Mouse (Mus musculus) embryonic facial prominence, embryonic 14.5 days (tissue): ENCODE measurements around the gene Socs4. TPM values are rescaled to one million over a fixed set of nuclear protein-coding genes. Genes with fewer than 3 reads are reported as not detected.

Experiments used
- ATAC-seq: fragments of 200-750 bp; cut with Nextera tagmentation; 2 replicates; pipeline ENCODE4 v1.8.0; 2017; ENCODE audit warnings: low read depth, moderate number of reproducible peaks, moderate TSS enrichment
- DNase-seq: peaks from one replicate; pipeline ENCODE4 v3.0.0-alpha.2; 2015; ENCODE audit warnings: low spot score
- H3K27ac ChIP-seq: fragments of 300-500 bp; sonication (generic); replicated peaks from 2 replicates; pipeline ENCODE4 v1.5.1; 2014; ENCODE audit warnings: low read depth, mild to moderate bottlenecking, low read length, moderate library complexity
- H3K27me3 ChIP-seq: fragments of 300-500 bp; sonication (generic); replicated peaks from 2 replicates; pipeline ENCODE4 v1.6.1; 2014; ENCODE audit warnings: low read length; ENCODE audit not compliant: control insufficient read depth, insufficient read depth
- H3K36me3 ChIP-seq: fragments of 300-500 bp; sonication (generic); 2 replicates; pipeline ENCODE4 v1.6.1; 2014; ENCODE audit warnings: low read length, mixed read lengths; ENCODE audit not compliant: control insufficient read depth, insufficient read depth
- H3K4me1 ChIP-seq: fragments of 300-500 bp; sonication (generic); 2 replicates; pipeline ENCODE4 v1.6.1; 2014; ENCODE audit warnings: antibody characterized with exemption, low read length; ENCODE audit not compliant: control insufficient read depth, insufficient read depth
- H3K4me2 ChIP-seq: fragments of 300-500 bp; sonication (generic); 2 replicates; pipeline ENCODE4 v1.6.1; 2014; ENCODE audit warnings: low read depth, mild to moderate bottlenecking, low read length, moderate library complexity, mixed read lengths
- H3K4me3 ChIP-seq: fragments of 300-500 bp; sonication (generic); 2 replicates; pipeline ENCODE4 v1.5.1; 2014; ENCODE audit warnings: low read depth, mild to moderate bottlenecking, low read length
- H3K9ac ChIP-seq: fragments of 300-500 bp; sonication (generic); 2 replicates; pipeline ENCODE4 v1.6.1; 2014; ENCODE audit warnings: low read depth, mild to moderate bottlenecking, low read length, moderate library complexity, mixed read lengths
- H3K9me3 ChIP-seq: fragments of 300-500 bp; sonication (generic); 2 replicates; pipeline ENCODE4 v1.6.1; 2016; ENCODE audit warnings: low read length; ENCODE audit not compliant: control insufficient read depth
- WGBS: fragments of 180-500 bp; shearing (Covaris S2); extraction: QIAGEN DNeasy Blood & Tissue Kit; methylation state at CpG from one replicate; pipeline ENCODE4 v1.1.7; 2014; 5-methylcytosine and 5-hydroxymethylcytosine counted together
- polyA plus RNA-seq: library from polyadenylated mRNA; unstranded; fragments of >200 nt; fragmentation: Nextera tagmentation; extraction: Ambion mirVana; gene quantifications from 2 replicates; pipeline ENCODE4 v1.2.1, GENCODE M21; 2014

The Socs4 gene
- polyA plus RNA-seq = 4.2 and 4.7 TPM in 2 replicates

- Histone ChIP-seq H3K9me3 (no peaks in the 10 kb centered on the region), H3K4me2 (peak within 1 kb of the TSS; percentile 72), H3K4me3 (peak within 1 kb of the TSS; percentile 90), H3K36me3 (peaks cover 16% of the 10 kb centered on the region), H3K27me3 (no peaks in the 10 kb centered on the region), H3K9ac (peak within 1 kb of the TSS; percentile 92), H3K27ac (peak within 1 kb of the TSS; percentile 96), H3K4me1 (peaks cover 17% of the 10 kb centered on the region)
- DNase-seq (peak; percentile 95), ATAC-seq (peak; percentile 99)
- WGBS = under 1% methylated on average over 51 of the region's 77 CpGs
Observed at GRCm38 (mm10) chr14:47276637-47277393, at the start of gene Socs4, which contains the start of gene Wdhd1. TSS of gene Socs4 (plus strand) at chr14:47276931. TSS of gene Wdhd1 (minus strand) at chr14:47276857.

- no peaks in the 10 kb centered on the region for H3K27me3 ChIP-seq
- WGBS = 72% methylated on average over 11 of the region's 11 CpGs
- no peak overlapping the region for H3K27ac ChIP-seq
- no peaks in the 10 kb centered on the region for H3K4me1 ChIP-seq
- DNase-seq (peak; percentile 48), ATAC-seq (no peak)
- no peaks in the 10 kb centered on the region for H3K9me3 ChIP-seq
- H3K4me2 ChIP-seq = no peak overlapping the region
- H3K36me3 ChIP-seq = no peaks in the 10 kb centered on the region
- no peak overlapping the region for H3K9ac ChIP-seq
- no peak overlapping the region for H3K4me3 ChIP-seq
Observed at GRCm38 (mm10) chr14:47229796-47230376, 46.8 kb upstream of the Socs4 start.

GRCm38 (mm10) chr14:47233602-47234001, 43.1 kb upstream of the Socs4 start:
- Histone ChIP-seq H3K4me2 (no peak overlapping the region), H3K27me3 (no peaks in the 10 kb centered on the region), H3K9me3 (0 out of 2 replicates have a peak, but pooled peaks cover 3% of the 10 kb centered on the region), H3K4me1 (no peaks in the 10 kb centered on the region), H3K27ac (no peak overlapping the region), H3K9ac (no peak overlapping the region), H3K36me3 (no peaks in the 10 kb centered on the region), H3K4me3 (no peak overlapping the region)
- ATAC-seq (no peak), DNase-seq (no peak)
- 66% methylated on average over 2 of the region's 2 CpGs for WGBS

GRCm38 (mm10) chr14:47234032-47234431, 42.7 kb upstream of the Socs4 start:
- WGBS = 88% methylated on average over 3 of the region's 3 CpGs
- Histone ChIP-seq H3K4me2 (no peak overlapping the region), H3K4me1 (no peaks in the 10 kb centered on the region), H3K9ac (no peak overlapping the region), H3K36me3 (no peaks in the 10 kb centered on the region), H3K27me3 (no peaks in the 10 kb centered on the region), H3K9me3 (0 out of 2 replicates have a peak, but pooled peaks cover 3% of the 10 kb centered on the region), H3K4me3 (no peak overlapping the region), H3K27ac (no peak overlapping the region)
- ATAC-seq (no peak), DNase-seq (no peak)

GRCm38 (mm10) chr14:47234526-47235250, 42.0 kb upstream of the Socs4 start:
- no peak overlapping the region for H3K4me3 ChIP-seq
- H3K27me3 ChIP-seq = no peaks in the 10 kb centered on the region
- H3K36me3 ChIP-seq = no peaks in the 10 kb centered on the region
- H3K9me3 ChIP-seq = 0 out of 2 replicates have a peak, but pooled peaks cover 3% of the 10 kb centered on the region
- no peak overlapping the region for H3K9ac ChIP-seq
- H3K4me2 ChIP-seq = no peak overlapping the region
- no peak overlapping the region for H3K27ac ChIP-seq
- no peaks in the 10 kb centered on the region for H3K4me1 ChIP-seq
- DNase-seq (no peak), ATAC-seq (no peak)
- 74% methylated on average over 5 of the region's 5 CpGs for WGBS

GRCm38 (mm10) chr14:47236491-47236890, 40.2 kb upstream of the Socs4 start:
- Histone ChIP-seq H3K4me3 (no peak overlapping the region), H3K9me3 (0 out of 2 replicates have a peak, but pooled peaks cover 3% of the 10 kb centered on the region), H3K9ac (no peak overlapping the region), H3K36me3 (peaks cover 7% of the 10 kb centered on the region; the same call in 1 of the 2 replicates), H3K4me2 (no peak overlapping the region), H3K27me3 (no peaks in the 10 kb centered on the region), H3K4me1 (no peaks in the 10 kb centered on the region), H3K27ac (no peak overlapping the region)
- ATAC-seq (no peak), DNase-seq (no peak)
- 91% methylated on average over 7 of the region's 7 CpGs for WGBS

- 86% methylated on average over 4 of the region's 4 CpGs for WGBS
- H3K9ac ChIP-seq = no peak overlapping the region
- 0 out of 2 replicates have a peak, but pooled peaks cover 3% of the 10 kb centered on the region for H3K9me3 ChIP-seq
- H3K36me3 ChIP-seq = peaks cover 9% of the 10 kb centered on the region; the same call in 1 of the 2 replicates
- no peaks in the 10 kb centered on the region for H3K27me3 ChIP-seq
- ATAC-seq = no peak
- DNase-seq = no peak
- H3K27ac ChIP-seq = no peak overlapping the region
- H3K4me3 ChIP-seq = no peak overlapping the region
- no peak overlapping the region for H3K4me2 ChIP-seq
- no peaks in the 10 kb centered on the region for H3K4me1 ChIP-seq
Observed at GRCm38 (mm10) chr14:47237286-47237685, 39.4 kb upstream of the Socs4 start.

- no peak for ATAC-seq
- no peak for DNase-seq
- 92% methylated on average over 1 of the region's 1 CpGs for WGBS
- H3K9me3 ChIP-seq = no peaks in the 10 kb centered on the region
- H3K4me1 ChIP-seq = no peaks in the 10 kb centered on the region
- H3K4me3 ChIP-seq = no peak overlapping the region
- no peak overlapping the region for H3K4me2 ChIP-seq
- peaks cover 32% of the 10 kb centered on the region for H3K36me3 ChIP-seq
- no peak overlapping the region for H3K9ac ChIP-seq
- no peak overlapping the region for H3K27ac ChIP-seq
- H3K27me3 ChIP-seq = no peaks in the 10 kb centered on the region
Observed at GRCm38 (mm10) chr14:47240600-47240999, 36.1 kb upstream of the Socs4 start.
